Mouse (Mus musculus) testis, adult 2 months (tissue): ENCODE data around the gene Slc25a25. TPM values are rescaled to one million over a fixed set of nuclear protein-coding genes. Genes with fewer than 3 reads are reported as not detected.

Experiments
- H3K27ac ChIP-seq: fragments of 200-500 bp; 2 replicates; pipeline ENCODE4 v1.5.1; 2012; ENCODE audit warnings: low read depth, low read length; ENCODE audit not compliant: control insufficient read depth, insufficient read depth
- H3K27me3 ChIP-seq: fragments of 200-500 bp; 2 replicates; pipeline ENCODE4 v1.6.1; 2012; ENCODE audit warnings: mild to moderate bottlenecking, low read length, moderate library complexity; ENCODE audit not compliant: control insufficient read depth, insufficient read depth
- H3K36me3 ChIP-seq: fragments of 200-500 bp; 2 replicates; pipeline ENCODE4 v1.6.1; 2012; ENCODE audit warnings: mild to moderate bottlenecking, low read length; ENCODE audit not compliant: control insufficient read depth, insufficient read depth
- H3K4me1 ChIP-seq: fragments of 200-500 bp; 2 replicates; pipeline ENCODE4 v1.6.1; 2012; ENCODE audit warnings: low read length; ENCODE audit not compliant: control insufficient read depth, insufficient read depth
- H3K4me3 ChIP-seq: fragments of 200-500 bp; 2 replicates; pipeline ENCODE4 v1.5.1; 2012; ENCODE audit warnings: low read depth, mild to moderate bottlenecking, low read length, moderate library complexity, mixed read lengths; ENCODE audit not compliant: control insufficient read depth
- CTCF ChIP-seq: fragments of 200-500 bp; IDR thresholded peaks from 2 replicates; pipeline ENCODE4 v1.5.1; 2012; ENCODE audit warnings: low read depth, mild to moderate bottlenecking, inconsistent platforms, low read length, moderate library complexity; ENCODE audit not compliant: control insufficient read depth, insufficient read depth, insufficient replicate concordance
- POLR2A ChIP-seq: fragments of 200-500 bp; IDR thresholded peaks from 2 replicates; pipeline ENCODE4 v1.6.1; 2012; ENCODE audit warnings: low read depth, mild to moderate bottlenecking, inconsistent platforms, low read length, moderate library complexity; ENCODE audit not compliant: control insufficient read depth
- polyA plus RNA-seq: library from polyadenylated mRNA; depleted of rRNA; stranded (reverse); fragments of >200 nt; gene quantifications from 2 replicates; pipeline ENCODE4 v1.2.3, GENCODE M21; 2012

Slc25a25 gene
- polyA plus RNA-seq, 1 experiment, result 38.4 TPM

DNA sequence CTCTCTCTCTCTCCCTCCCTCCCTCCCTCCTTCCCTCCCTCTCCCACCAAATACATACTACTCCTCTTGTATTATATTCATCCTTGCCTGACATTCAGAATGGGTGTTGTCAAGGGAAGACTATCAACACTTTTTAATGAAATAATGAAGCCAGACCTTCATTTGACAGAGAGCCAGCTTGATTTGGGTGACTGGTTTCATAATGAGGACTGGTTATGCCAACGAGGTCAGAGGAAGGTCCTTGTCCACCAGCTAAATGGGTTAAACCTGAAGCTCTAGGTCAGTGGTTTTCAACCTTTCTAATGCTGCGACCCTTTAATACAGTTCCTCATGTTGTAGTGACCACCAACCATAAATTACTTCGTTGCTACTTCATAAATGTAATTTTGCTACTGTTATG, 12.5 kb downstream of the Slc25a25 start:
- Histone ChIP-seq H3K4me1 (no peaks in the 10 kb centered on the region; the same call in 1 of the 2 replicates), H3K4me3 (no peak overlapping the region), H3K27ac (no peak overlapping the region), H3K36me3 (no peaks in the 10 kb centered on the region), H3K27me3 (no peaks in the 10 kb centered on the region)
- TF ChIP-seq POLR2A (no peak), CTCF (no peak)

DNA sequence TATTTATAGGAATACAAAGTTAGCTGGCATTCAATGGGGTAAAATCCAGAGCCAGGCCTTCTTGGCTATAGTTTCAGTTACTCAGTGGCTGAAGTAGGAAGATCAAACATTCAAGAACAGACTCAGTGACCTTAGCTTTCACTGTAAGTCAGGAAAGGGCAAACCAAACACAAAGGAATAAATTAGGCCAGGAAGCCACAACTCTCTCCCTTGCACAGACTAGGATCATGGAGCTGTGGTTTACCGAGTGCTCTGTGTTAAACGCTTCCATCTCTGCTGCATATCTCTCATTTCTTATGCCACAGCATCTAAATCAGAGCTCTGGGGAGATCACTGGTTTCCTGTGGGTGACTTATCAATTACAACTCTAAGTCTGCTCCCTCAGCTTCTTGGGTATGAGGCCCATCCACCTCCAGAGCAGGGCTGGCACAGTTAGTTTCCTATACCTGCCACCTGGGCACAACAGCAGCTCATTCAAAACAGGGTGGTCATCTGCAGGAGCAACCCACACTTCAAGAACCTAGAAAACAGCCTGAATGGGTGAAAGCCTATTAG, 13.6 kb downstream of the Slc25a25 start:
- H3K27ac ChIP-seq, result no peak overlapping the region
- H3K27me3 ChIP-seq, result no peaks in the 10 kb centered on the region
- no peaks in the 10 kb centered on the region for H3K36me3 ChIP-seq
- TF ChIP-seq CTCF (no peak), POLR2A (no peak)
- H3K4me1 ChIP-seq, result no peaks in the 10 kb centered on the region; the same call in 1 of the 2 replicates
- no peak overlapping the region for H3K4me3 ChIP-seq

DNA sequence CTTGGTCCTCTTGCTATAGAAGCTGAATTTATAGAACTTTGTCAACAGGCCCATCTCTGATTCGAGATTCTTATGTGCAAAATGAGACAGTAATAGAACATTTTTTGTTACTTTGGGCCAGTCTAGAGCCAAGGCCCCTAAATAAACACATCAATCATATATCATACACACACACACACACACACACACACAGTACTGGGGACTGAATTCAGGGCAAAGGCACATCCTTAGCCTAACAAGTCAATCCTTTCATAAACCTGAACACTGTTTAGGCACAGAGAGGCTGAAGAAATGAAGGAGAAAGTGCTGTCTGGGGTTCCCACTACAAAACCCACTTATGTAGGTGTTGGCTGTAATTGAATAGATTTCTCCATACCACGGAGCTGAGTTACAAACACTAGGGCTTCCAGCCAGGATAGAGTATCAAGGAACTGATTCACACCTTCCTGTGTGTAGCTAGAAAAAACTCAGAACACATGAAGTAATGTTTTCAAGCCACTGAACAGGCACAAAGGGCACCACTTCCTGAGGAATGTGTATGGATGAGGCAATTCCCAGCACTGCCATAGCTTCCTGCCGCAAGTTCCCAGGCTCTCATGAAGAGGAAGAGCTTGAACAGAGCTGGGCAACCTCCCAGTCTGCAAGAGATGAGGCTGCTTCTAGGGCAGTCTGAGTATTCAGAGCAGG, 14.4 kb downstream of the Slc25a25 start:
- Histone ChIP-seq H3K27me3 (no peaks in the 10 kb centered on the region), H3K4me1 (no peaks in the 10 kb centered on the region; the same call in 1 of the 2 replicates), H3K27ac (no peak overlapping the region), H3K4me3 (no peak overlapping the region), H3K36me3 (no peaks in the 10 kb centered on the region)
- TF ChIP-seq POLR2A, result no peak
- no peak for TF ChIP-seq CTCF

DNA sequence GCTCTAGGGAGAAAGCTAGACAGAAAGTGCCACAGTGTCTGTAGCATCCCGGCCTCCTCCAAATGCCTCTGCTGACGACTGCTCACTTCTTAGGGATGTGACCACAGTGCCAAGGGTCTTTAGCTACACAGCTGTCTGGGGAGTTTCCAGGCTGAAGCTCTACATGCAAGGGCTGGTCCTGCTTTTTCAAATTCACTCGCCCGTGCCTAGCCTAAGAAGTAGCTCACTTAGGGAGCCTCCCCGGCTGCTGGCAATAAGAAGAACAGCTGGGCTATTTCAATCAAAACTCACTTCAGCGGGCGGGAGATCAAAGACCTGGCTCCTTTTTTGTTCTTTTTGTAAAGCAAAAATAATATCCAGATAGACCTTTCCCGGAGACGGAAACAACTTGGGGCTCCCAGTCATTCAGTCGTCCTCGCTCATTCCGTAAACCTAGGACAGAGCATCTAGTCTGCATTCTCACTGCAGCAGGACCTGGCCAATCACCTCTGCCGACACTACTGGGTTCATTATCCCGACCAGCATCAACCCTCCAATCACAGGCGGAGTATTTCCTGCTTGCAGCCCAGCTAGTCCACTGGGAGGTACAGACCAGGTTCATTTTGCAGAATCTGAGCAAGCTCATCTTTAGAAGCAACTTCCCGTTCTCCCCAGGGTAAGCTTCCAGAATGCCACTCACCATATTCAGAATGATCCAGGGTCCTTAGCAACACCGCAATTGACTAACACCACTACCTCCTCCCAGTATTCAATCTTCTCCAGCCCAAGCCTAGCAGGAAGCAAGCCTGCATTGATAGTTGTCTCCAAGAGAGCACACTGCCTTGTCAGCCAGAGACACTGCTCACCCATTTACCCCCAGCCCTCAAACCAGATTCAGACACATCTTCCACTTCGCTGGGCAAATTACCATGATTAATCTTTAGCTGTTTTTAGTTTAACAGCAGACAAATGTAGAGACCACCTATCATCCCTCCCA, 20.3 kb downstream of the Slc25a25 start:
- TF ChIP-seq CTCF (no peak), POLR2A (no peak)

DNA sequence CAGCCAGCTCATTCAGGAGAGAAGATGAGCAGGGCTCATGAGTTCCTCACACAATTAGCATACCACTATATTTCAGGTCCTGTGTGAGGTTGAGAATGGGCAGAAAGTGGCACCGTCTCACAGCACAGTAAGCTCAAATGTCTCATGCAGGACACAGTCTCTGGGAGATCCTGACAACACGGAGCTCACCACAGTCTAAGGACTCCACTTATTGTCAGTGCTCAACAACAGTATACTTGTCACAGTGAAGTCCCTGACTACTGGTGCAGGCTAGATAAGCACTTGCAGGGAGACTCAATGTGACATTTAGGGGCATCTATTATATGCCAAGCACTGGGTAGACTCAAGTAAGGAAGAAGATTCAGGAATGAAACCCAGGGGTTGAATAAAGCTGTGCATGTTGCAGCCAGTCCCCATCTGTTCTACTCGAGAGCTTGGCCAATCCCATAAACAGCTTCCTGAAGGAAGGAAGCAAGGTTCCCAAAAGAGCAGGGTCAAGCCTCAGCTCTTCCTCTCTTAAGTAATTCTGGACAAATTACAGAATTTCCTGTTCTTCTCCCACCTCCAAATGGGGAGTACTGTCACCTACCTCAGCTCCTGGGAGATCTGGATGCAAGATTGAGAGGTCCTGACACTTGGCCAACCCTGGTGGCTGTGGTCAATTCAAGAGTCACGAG, 21.9 kb downstream of the Slc25a25 start:
- Histone ChIP-seq H3K27me3 (no peaks in the 10 kb centered on the region), H3K4me3 (no peak overlapping the region), H3K27ac (no peak overlapping the region), H3K36me3 (no peaks in the 10 kb centered on the region), H3K4me1 (no peaks in the 10 kb centered on the region)
- TF ChIP-seq CTCF, result no peak
- TF ChIP-seq POLR2A, result no peak

More for the DNA sequence above, 20.3 kb downstream of the Slc25a25 start:
- H3K36me3 ChIP-seq, result no peaks in the 10 kb centered on the region
- no peaks in the 10 kb centered on the region for H3K27me3 ChIP-seq
- H3K27ac ChIP-seq, result no peak overlapping the region
- no peak overlapping the region for H3K4me3 ChIP-seq
- H3K4me1 ChIP-seq, result no peaks in the 10 kb centered on the region

DNA sequence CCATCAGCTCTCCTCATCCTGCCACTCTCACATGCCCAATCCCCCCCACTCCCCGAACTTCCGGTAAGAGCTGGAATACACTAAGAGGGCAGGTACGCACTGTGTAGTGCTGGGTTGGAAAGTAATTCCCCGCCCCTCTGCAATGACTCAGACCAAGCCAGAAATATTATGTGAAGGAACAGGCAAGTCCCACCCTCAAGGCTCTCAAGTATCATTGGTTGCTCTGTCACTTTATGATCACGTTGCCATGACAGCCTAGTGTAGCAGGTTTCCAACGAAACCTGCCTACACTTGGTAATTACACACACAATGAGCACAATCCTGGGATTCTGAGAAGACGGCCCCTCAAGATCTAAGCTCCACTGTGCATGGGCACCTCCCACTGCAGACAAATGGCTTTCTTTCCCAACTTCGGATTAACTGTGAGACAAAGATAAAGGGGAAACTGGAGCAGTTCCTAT, 23.0 kb downstream of the Slc25a25 start:
- Histone ChIP-seq H3K4me3 (no peak overlapping the region), H3K27me3 (no peaks in the 10 kb centered on the region), H3K36me3 (no peaks in the 10 kb centered on the region), H3K4me1 (no peaks in the 10 kb centered on the region), H3K27ac (no peak overlapping the region)
- TF ChIP-seq CTCF, result no peak
- TF ChIP-seq POLR2A, result no peak
